Mouse (Mus musculus) liver, adult 2 months (tissue): Measurements from ENCODE around the gene Dnajc5. TPM values are rescaled to one million over a fixed set of nuclear protein-coding genes. Genes with fewer than 3 reads are reported as not detected.
A peak's percentile ranks its signal among the peaks of the same experiment; 100 is the strongest.

Experiments
- DNase-seq: peaks from one replicate; pipeline ENCODE4 v3.0.0-alpha.2; 2011; ENCODE audit warnings: low read depth, low spot score; ENCODE audit errors: extremely low read depth
- H3K27ac ChIP-seq: fragments of 200-500 bp; replicated peaks from 2 replicates; pipeline ENCODE4 v1.5.1; 2012; ENCODE audit warnings: low read depth, mild to moderate bottlenecking, control low read depth, inconsistent platforms, low read length; ENCODE audit not compliant: insufficient read depth
- H3K27me3 ChIP-seq: fragments of 200-500 bp; 2 replicates; pipeline ENCODE4 v1.6.1; 2012; ENCODE audit warnings: mild to moderate bottlenecking, moderate library complexity, low read length, inconsistent platforms; ENCODE audit not compliant: control insufficient read depth, insufficient read depth
- H3K36me3 ChIP-seq: fragments of 200-500 bp; 2 replicates; pipeline ENCODE4 v1.6.1; 2012; ENCODE audit warnings: low read length, inconsistent platforms; ENCODE audit not compliant: control insufficient read depth, insufficient read depth
- H3K4me1 ChIP-seq: fragments of 200-500 bp; 2 replicates; pipeline ENCODE4 v1.6.1; 2011; ENCODE audit warnings: low read length; ENCODE audit not compliant: control insufficient read depth, insufficient read depth
- H3K4me3 ChIP-seq: fragments of 200-500 bp; 2 replicates; pipeline ENCODE4 v1.5.1; 2011; ENCODE audit warnings: low read depth, mild to moderate bottlenecking, control low read depth, low read length, moderate library complexity; ENCODE audit not compliant: insufficient read depth
- H3K79me2 ChIP-seq: fragments of 200-500 bp; 2 replicates; pipeline ENCODE4 v1.6.1; 2012; ENCODE audit warnings: inconsistent platforms, mild to moderate bottlenecking, low read length, moderate library complexity; ENCODE audit not compliant: control insufficient read depth, insufficient read depth
- H3K9ac ChIP-seq: fragments of 200-500 bp; 2 replicates; pipeline ENCODE4 v1.6.1; 2012; ENCODE audit warnings: low read depth, mild to moderate bottlenecking, control low read depth, inconsistent platforms, low read length
- CTCF ChIP-seq: fragments of 200-500 bp; IDR thresholded peaks from 2 replicates; pipeline ENCODE4 v1.5.1; 2011; ENCODE audit warnings: low read depth, low read length, control low read depth
- POLR2A ChIP-seq: fragments of 200-500 bp; IDR thresholded peaks from 2 replicates; pipeline ENCODE4 v1.6.1; 2011; ENCODE audit warnings: low read length, control low read depth; ENCODE audit not compliant: insufficient read depth; ENCODE audit errors: extremely low read depth
- WGBS: fragments of 180-500 bp; shearing (Covaris S2); methylation state at CpG from one replicate; pipeline ENCODE4 v1.1.7; 2018; 5-methylcytosine and 5-hydroxymethylcytosine counted together
- polyA plus RNA-seq: library from polyadenylated mRNA; depleted of rRNA; stranded (reverse); fragments of >200 nt; gene quantifications from 2 replicates; pipeline ENCODE4 v1.2.3, GENCODE M21; 2012
- total RNA-seq: library from RNA; depleted of rRNA; stranded (reverse); fragments of >200 nt; gene quantifications from 2 replicates; pipeline ENCODE4 v1.2.3, GENCODE M21; 2014

Dnajc5 gene
- total and polyA plus RNA-seq, 2 experiments: 20.2 to 30.7 TPM

GRCm38 (mm10) chr2:181584411-181584942 is 64.2 kb downstream of the Dnajc5 start, which contains the start of gene Uckl1:
Uckl1 (minus strand) TSS chr2:181584892.
- no peak for DNase-seq
- Histone ChIP-seq H3K27me3 (no peaks in the 10 kb centered on the region), H3K36me3 (no peaks in the 10 kb centered on the region; the same call in 1 of the 2 replicates), H3K79me2 (peaks cover 12% of the 10 kb centered on the region; the same call in 1 of the 2 replicates), H3K27ac (no peak within 1 kb of the TSS), H3K4me1 (peaks cover 16% of the 10 kb centered on the region; the same call in 1 of the 2 replicates), H3K4me3 (no peak within 1 kb of the TSS), H3K9ac (no peak within 1 kb of the TSS)
- 91% methylated on average over 4 of the region's 4 CpGs for WGBS
- TF ChIP-seq POLR2A (no peak), CTCF (no peak)

GRCm38 (mm10) chr2:181585506-181585905 is 65.2 kb downstream of the Dnajc5 start:
- no peak overlapping the region for H3K27ac ChIP-seq
- H3K9ac ChIP-seq: no peak overlapping the region
- no peaks in the 10 kb centered on the region; the same call in 1 of the 2 replicates for H3K36me3 ChIP-seq
- no peaks in the 10 kb centered on the region for H3K27me3 ChIP-seq
- peaks cover 12% of the 10 kb centered on the region; the same call in 1 of the 2 replicates for H3K4me1 ChIP-seq
- peaks cover 4% of the 10 kb centered on the region; the same call in 1 of the 2 replicates for H3K79me2 ChIP-seq
- 94% methylated on average over 5 of the region's 5 CpGs for WGBS
- no peak overlapping the region for H3K4me3 ChIP-seq
- TF ChIP-seq CTCF: no peak
- no peak for TF ChIP-seq POLR2A
- DNase-seq: no peak

- Histone ChIP-seq H3K36me3 (no peaks in the 10 kb centered on the region; the same call in 1 of the 2 replicates), H3K27me3 (no peaks in the 10 kb centered on the region), H3K4me3 (no peak overlapping the region), H3K9ac (no peak overlapping the region), H3K4me1 (peaks cover 12% of the 10 kb centered on the region; the same call in 1 of the 2 replicates), H3K27ac (no peak overlapping the region), H3K79me2 (no peaks in the 10 kb centered on the region; the same call in 1 of the 2 replicates)
- DNase-seq: no peak
- no peak for TF ChIP-seq POLR2A
- TF ChIP-seq CTCF: no peak
- WGBS: 93% methylated on average over 3 of the region's 3 CpGs
These were observed 65.8 kb downstream of the Dnajc5 start for GRCm38 (mm10) chr2:181586124-181586523.

GRCm38 (mm10) chr2:181587796-181588195 is 67.5 kb downstream of the Dnajc5 start:
- H3K9ac ChIP-seq: no peak overlapping the region
- H3K4me3 ChIP-seq: no peak overlapping the region
- H3K27ac ChIP-seq: no peak overlapping the region
- no peaks in the 10 kb centered on the region; the same call in 1 of the 2 replicates for H3K36me3 ChIP-seq
- no peaks in the 10 kb centered on the region for H3K27me3 ChIP-seq
- no peaks in the 10 kb centered on the region; the same call in 1 of the 2 replicates for H3K79me2 ChIP-seq
- TF ChIP-seq POLR2A (no peak), CTCF (peak; percentile 17; the same call in 1 of the 2 replicates)
- peaks cover 8% of the 10 kb centered on the region; the same call in 1 of the 2 replicates for H3K4me1 ChIP-seq
- 91% methylated on average over 6 of the region's 6 CpGs for WGBS
- DNase-seq: no peak

GRCm38 (mm10) chr2:181588229-181588780 is 68.0 kb downstream of the Dnajc5 start:
- no peak for TF ChIP-seq CTCF
- no peak for TF ChIP-seq POLR2A
- WGBS: 90% methylated on average over 11 of the region's 11 CpGs
- Histone ChIP-seq H3K4me3 (no peak overlapping the region), H3K36me3 (no peaks in the 10 kb centered on the region; the same call in 1 of the 2 replicates), H3K9ac (no peak overlapping the region), H3K79me2 (no peaks in the 10 kb centered on the region; the same call in 1 of the 2 replicates), H3K27ac (no peak overlapping the region), H3K4me1 (peaks cover 4% of the 10 kb centered on the region; the same call in 1 of the 2 replicates), H3K27me3 (no peaks in the 10 kb centered on the region)
- no peak for DNase-seq
